Mouse (Mus musculus): Measurements from ENCODE around the gene Olfr1423. TPM values are rescaled to one million over a fixed set of nuclear protein-coding genes. Genes with fewer than 3 reads are reported as not detected.
"Not testable (repeated sequence)": the region's sequence is repeated elsewhere in the genome, so short reads cannot be mapped to it uniquely, and the experiment has no call there.

The Olfr1423 gene
- polyA plus RNA-seq, 1 experiment = not detected

GRCm38 (mm10) chr19:11989334-11989733 lies 51.8 kb downstream of the Olfr1423 start:
- no peak for TF ChIP-seq POLR2A (IDR thresholded peaks at IDR 0.05; ENCODE audit: borderline replicate concordance, control insufficient read depth, low read depth, low read length)
- 77% methylated on average over 7 of the region's 7 CpGs for WGBS
- no peak overlapping the region for H3K27ac ChIP-seq (ENCODE audit: control insufficient read depth, insufficient read depth, low read depth, low read length, poor library complexity)
- H3K4me1 ChIP-seq (ENCODE audit: control insufficient read depth, insufficient read depth, low read length) = no peaks in the 10 kb centered on the region
- H3K4me3 ChIP-seq (replicated peaks; ENCODE audit: control insufficient read depth, low read depth, low read length) = no peak overlapping the region

GRCm38 (mm10) chr19:11987841-11988240 lies 53.3 kb downstream of the Olfr1423 start:
- 91% methylated on average over 3 of the region's 3 CpGs for WGBS
- no peak overlapping the region for H3K27ac ChIP-seq (ENCODE audit: control insufficient read depth, insufficient read depth, low read depth, low read length, poor library complexity)
- TF ChIP-seq CTCF (IDR thresholded peaks at IDR 0.05; ENCODE audit: control insufficient read depth, insufficient read depth, low read length) (no peak), POLR2A (IDR thresholded peaks at IDR 0.05; ENCODE audit: borderline replicate concordance, control insufficient read depth, low read depth, low read length) (no peak)
- no peaks in the 10 kb centered on the region for H3K4me1 ChIP-seq (ENCODE audit: control insufficient read depth, insufficient read depth, low read length)
- no peak overlapping the region for H3K4me3 ChIP-seq (replicated peaks; ENCODE audit: control insufficient read depth, low read depth, low read length)

GRCm38 (mm10) chr19:11984614-11985013 lies 56.5 kb downstream of the Olfr1423 start:
- WGBS = 87% methylated on average over 5 of the region's 5 CpGs
- not testable (repeated sequence) for H3K4me3 ChIP-seq (replicated peaks; ENCODE audit: control insufficient read depth, low read depth, low read length); H3K4me1 ChIP-seq (ENCODE audit: control insufficient read depth, insufficient read depth, low read length); H3K27ac ChIP-seq (ENCODE audit: control insufficient read depth, insufficient read depth, low read depth, low read length, poor library complexity)

Other genes with a start within 250 kb of the Olfr1423 start
- gene Stx3, start 221.9 kb downstream of the Olfr1423 start, polyA plus RNA-seq (2011; ENCODE audit: insufficient read depth, insufficient read length, low replicate concordance, missing spikeins) = 4.7 and 7.3 TPM in 2 replicates
- not detected in 2 replicates for gene Olfr1417, start 202.1 kb downstream of the Olfr1423 start, polyA plus RNA-seq (2011; ENCODE audit: insufficient read depth, insufficient read length, low replicate concordance, missing spikeins)
- gene Olfr1418, start 180.3 kb downstream of the Olfr1423 start, polyA plus RNA-seq (2011; ENCODE audit: insufficient read depth, insufficient read length, low replicate concordance, missing spikeins) = not detected in 2 replicates
- gene Olfr1419, start 166.2 kb downstream of the Olfr1423 start, polyA plus RNA-seq (2011; ENCODE audit: insufficient read depth, insufficient read length, low replicate concordance, missing spikeins) = not detected in 2 replicates
- not detected in 2 replicates for gene Olfr1420, start 154.8 kb downstream of the Olfr1423 start, polyA plus RNA-seq (2011; ENCODE audit: insufficient read depth, insufficient read length, low replicate concordance, missing spikeins)
- 6.3 and 11.0 TPM in 2 replicates for gene Patl1, start 128.9 kb downstream of the Olfr1423 start, polyA plus RNA-seq (2011; ENCODE audit: insufficient read depth, insufficient read length, low replicate concordance, missing spikeins)
- 14.4 and 15.7 TPM in 2 replicates for gene Osbp, start 75.4 kb downstream of the Olfr1423 start, polyA plus RNA-seq (2011; ENCODE audit: insufficient read depth, insufficient read length, low replicate concordance, missing spikeins)
- gene Olfr1424, start 21.4 kb upstream of the Olfr1423 start, polyA plus RNA-seq (2011; ENCODE audit: insufficient read depth, insufficient read length, low replicate concordance, missing spikeins) = not detected in 2 replicates
- not detected in 2 replicates for gene Olfr1425, start 36.4 kb upstream of the Olfr1423 start, polyA plus RNA-seq (2011; ENCODE audit: insufficient read depth, insufficient read length, low replicate concordance, missing spikeins)
- not detected in 2 replicates for gene Olfr1426, start 50.7 kb upstream of the Olfr1423 start, polyA plus RNA-seq (2011; ENCODE audit: insufficient read depth, insufficient read length, low replicate concordance, missing spikeins)
- gene Olfr1427, start 62.0 kb upstream of the Olfr1423 start, polyA plus RNA-seq (2011; ENCODE audit: insufficient read depth, insufficient read length, low replicate concordance, missing spikeins) = not detected in 2 replicates
- not detected in 2 replicates for gene Olfr1428, start 74.6 kb upstream of the Olfr1423 start, polyA plus RNA-seq (2011; ENCODE audit: insufficient read depth, insufficient read length, low replicate concordance, missing spikeins)
- gene Olfr76, start 81.9 kb upstream of the Olfr1423 start, polyA plus RNA-seq (2011; ENCODE audit: insufficient read depth, insufficient read length, low replicate concordance, missing spikeins) = not detected in 2 replicates
- gene Olfr1555-ps1, start 128.8 kb upstream of the Olfr1423 start, polyA plus RNA-seq (2011; ENCODE audit: insufficient read depth, insufficient read length, low replicate concordance, missing spikeins) = not detected in 2 replicates
- not detected in 2 replicates for gene Olfr1431, start 159.3 kb upstream of the Olfr1423 start, polyA plus RNA-seq (2011; ENCODE audit: insufficient read depth, insufficient read length, low replicate concordance, missing spikeins)
- not detected in 2 replicates for gene Olfr1432, start 191.3 kb upstream of the Olfr1423 start, polyA plus RNA-seq (2011; ENCODE audit: insufficient read depth, insufficient read length, low replicate concordance, missing spikeins)
- gene Olfr262, start 200.3 kb upstream of the Olfr1423 start, polyA plus RNA-seq (2011; ENCODE audit: insufficient read depth, insufficient read length, low replicate concordance, missing spikeins) = not detected in 2 replicates
- not detected in 2 replicates for gene Olfr235, start 219.7 kb upstream of the Olfr1423 start, polyA plus RNA-seq (2011; ENCODE audit: insufficient read depth, insufficient read length, low replicate concordance, missing spikeins)
- gene Olfr1434, start 238.5 kb upstream of the Olfr1423 start, polyA plus RNA-seq (2011; ENCODE audit: insufficient read depth, insufficient read length, low replicate concordance, missing spikeins) = not detected in 2 replicates